Mouse (Mus musculus): Measurements from ENCODE around the gene Slc29a2. TPM values are rescaled to one million over a fixed set of nuclear protein-coding genes. Genes with fewer than 3 reads are reported as not detected.

Gene Slc29a2
- polyA plus RNA-seq (2015; fragmentation: Nextera tagmentation; extraction: Ambion mirVana), result 1.9 and 2.1 TPM in 2 replicates

GRCm38 (mm10) chr19:5023621-5024479 lies at the start of gene Slc29a2:
Slc29a2 (plus strand) TSS chr19:5023860.

GRCm38 (mm10) chr19:4990256-4990625 lies 33.4 kb upstream of the Slc29a2 start, which contains the start of gene Npas4:
Npas4 (minus strand) TSS chr19:4990316.

GRCm38 (mm10) chr19:5038709-5039156 lies 15.1 kb downstream of the Slc29a2 start, which contains the start of the genes B4gat1 and AC124502.3:
B4gat1 (plus strand) TSS chr19:5038826.
AC124502.3 (plus strand) TSS chr19:5038891.

DNA sequence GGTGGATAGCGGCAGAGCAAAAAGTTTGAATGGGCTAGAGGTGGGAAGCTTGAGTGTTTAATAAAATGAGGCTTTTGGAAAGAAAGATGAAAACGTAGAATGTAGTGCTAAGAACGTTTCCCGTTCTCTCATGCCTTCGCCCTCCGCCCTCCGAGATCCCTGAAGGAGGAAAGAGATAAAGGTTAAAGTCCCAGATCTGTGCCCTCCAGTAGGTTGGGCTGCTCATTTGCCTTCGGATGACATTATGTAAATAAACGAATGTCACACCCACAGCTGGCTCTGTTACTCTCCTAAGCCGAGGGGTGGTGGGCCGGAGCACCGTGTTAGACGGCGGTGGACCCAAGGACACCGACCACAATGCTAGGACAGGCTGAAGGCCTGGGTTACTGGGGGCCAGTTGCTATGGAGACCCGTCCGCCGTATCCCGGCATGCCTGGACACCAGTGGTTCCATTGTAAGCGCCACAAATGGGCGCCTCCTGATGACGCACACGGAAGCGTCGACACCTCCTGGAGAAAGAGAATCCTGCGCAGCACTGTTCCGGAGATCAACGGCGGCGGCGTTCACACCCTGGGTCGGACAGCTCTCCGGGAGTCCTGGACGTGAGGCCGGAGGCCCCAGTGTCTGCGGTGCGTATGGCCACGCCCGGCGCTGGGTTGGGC lies 17.3 kb downstream of the Slc29a2 start, which contains the start of gene Brms1:
Brms1 (plus strand) TSS at position 493 of the 662 bp plus-strand sequence.

DNA sequence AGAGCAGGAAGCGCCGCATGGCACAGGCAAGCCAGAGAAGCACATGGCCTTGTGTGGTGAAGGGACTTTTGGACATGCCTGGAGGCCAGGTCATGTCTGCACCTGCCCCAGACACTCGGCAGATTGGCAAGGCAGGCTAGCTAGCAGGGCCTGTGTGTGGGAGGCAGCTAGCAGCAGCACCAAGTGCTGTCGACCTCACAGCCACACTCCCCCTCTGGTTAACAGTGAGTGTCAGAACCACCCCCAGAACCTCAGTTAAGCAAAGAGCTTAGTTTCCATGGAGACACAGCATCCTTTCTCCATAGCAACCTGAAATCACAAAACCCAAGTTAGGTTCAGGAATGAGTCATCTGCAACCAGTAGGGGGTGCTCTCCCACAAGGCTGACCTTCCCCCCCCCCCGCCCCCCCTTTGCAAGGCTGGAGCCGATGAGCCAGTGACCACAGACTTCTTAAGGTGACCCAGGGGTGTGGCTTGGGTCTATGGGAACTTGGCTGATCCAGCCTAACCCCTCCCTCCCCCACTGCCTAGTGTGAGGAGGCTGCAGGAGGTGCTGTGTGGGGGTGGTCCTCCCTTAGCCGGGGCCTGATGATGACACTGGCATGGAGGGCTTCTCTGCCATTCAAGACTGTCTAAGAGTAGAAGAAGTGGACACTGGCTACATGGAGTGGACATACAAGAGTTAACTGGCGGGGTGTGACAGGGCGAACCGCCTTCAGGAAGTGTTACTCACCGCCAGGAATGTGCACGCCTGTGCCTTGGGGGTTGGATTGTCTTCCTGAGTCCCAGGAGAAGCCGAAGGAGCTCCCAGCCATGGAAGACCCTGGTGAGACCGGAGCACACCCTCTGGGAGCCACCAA lies 26.6 kb downstream of the Slc29a2 start, which contains the start of gene Rin1:
Rin1 (plus strand) TSS at position 435 of the 859 bp plus-strand sequence.

GRCm38 (mm10) chr19:5067867-5068569 lies 44.4 kb downstream of the Slc29a2 start, which contains the start of gene Cd248:
Cd248 (plus strand) TSS chr19:5068078.

Other genes with a start within 250 kb of the Slc29a2 start
- 17.1 and 20.8 TPM in 2 replicates for gene Rbm4, start 230.0 kb upstream of the Slc29a2 start, polyA plus RNA-seq (2015; fragmentation: Nextera tagmentation; extraction: Ambion mirVana)
- gene Gm21992, start 212.2 kb upstream of the Slc29a2 start, polyA plus RNA-seq (2015; fragmentation: Nextera tagmentation; extraction: Ambion mirVana), result 14.5 and 15.7 TPM in 2 replicates
- gene Rbm14, start 212.2 kb upstream of the Slc29a2 start, polyA plus RNA-seq (2015; fragmentation: Nextera tagmentation; extraction: Ambion mirVana), result 24.3 and 30.8 TPM in 2 replicates
- gene Ccs, start 184.5 kb upstream of the Slc29a2 start, polyA plus RNA-seq (2015; fragmentation: Nextera tagmentation; extraction: Ambion mirVana), result 45.7 and 45.9 TPM in 2 replicates
- 0.04 TPM in 1 of 2 replicates, not detected in the other for gene Ccdc87, start 184.5 kb upstream of the Slc29a2 start, polyA plus RNA-seq (2015; fragmentation: Nextera tagmentation; extraction: Ambion mirVana)
- 46.6 and 51.4 TPM in 2 replicates for gene Ctsf, start 168.7 kb upstream of the Slc29a2 start, polyA plus RNA-seq (2015; fragmentation: Nextera tagmentation; extraction: Ambion mirVana)
- 2.0 and 2.5 TPM in 2 replicates for gene Actn3, start 146.0 kb upstream of the Slc29a2 start, polyA plus RNA-seq (2015; fragmentation: Nextera tagmentation; extraction: Ambion mirVana)
- gene Zdhhc24, start 145.2 kb upstream of the Slc29a2 start, polyA plus RNA-seq (2015; fragmentation: Nextera tagmentation; extraction: Ambion mirVana), result 7.5 and 8.5 TPM in 2 replicates
- 1.3 TPM in 2 replicates for gene Bbs1, start 117.2 kb upstream of the Slc29a2 start, polyA plus RNA-seq (2015; fragmentation: Nextera tagmentation; extraction: Ambion mirVana)
- 59.2 and 62.6 TPM in 2 replicates for gene Dpp3, start 95.6 kb upstream of the Slc29a2 start, polyA plus RNA-seq (2015; fragmentation: Nextera tagmentation; extraction: Ambion mirVana)
- gene Peli3, start 80.7 kb upstream of the Slc29a2 start, polyA plus RNA-seq (2015; fragmentation: Nextera tagmentation; extraction: Ambion mirVana), result 0.85 and 1.1 TPM in 2 replicates
- 70.0 and 78.0 TPM in 2 replicates for gene Mrpl11, start 61.7 kb upstream of the Slc29a2 start, polyA plus RNA-seq (2015; fragmentation: Nextera tagmentation; extraction: Ambion mirVana)
- gene Npas4, start 33.5 kb upstream of the Slc29a2 start, polyA plus RNA-seq (2015; fragmentation: Nextera tagmentation; extraction: Ambion mirVana), result 0.47 and 0.60 TPM in 2 replicates
- 26.6 and 28.5 TPM in 2 replicates for gene B4gat1, start 15.0 kb downstream of the Slc29a2 start, polyA plus RNA-seq (2015; fragmentation: Nextera tagmentation; extraction: Ambion mirVana)
- 0.24 and 0.34 TPM in 2 replicates for gene AC124502.3, start 15.0 kb downstream of the Slc29a2 start, polyA plus RNA-seq (2015; fragmentation: Nextera tagmentation; extraction: Ambion mirVana)
- 26.0 and 29.3 TPM in 2 replicates for gene Brms1, start 17.5 kb downstream of the Slc29a2 start, polyA plus RNA-seq (2015; fragmentation: Nextera tagmentation; extraction: Ambion mirVana)
- 6.4 and 7.8 TPM in 2 replicates for gene Rin1, start 26.6 kb downstream of the Slc29a2 start, polyA plus RNA-seq (2015; fragmentation: Nextera tagmentation; extraction: Ambion mirVana)
- gene Cd248, start 44.2 kb downstream of the Slc29a2 start, polyA plus RNA-seq (2015; fragmentation: Nextera tagmentation; extraction: Ambion mirVana), result 89.9 and 99.5 TPM in 2 replicates
- gene Tmem151a, start 61.7 kb downstream of the Slc29a2 start, polyA plus RNA-seq (2015; fragmentation: Nextera tagmentation; extraction: Ambion mirVana), result 6.8 and 7.9 TPM in 2 replicates
- 161 and 162 TPM in 2 replicates for gene Yif1a, start 64.7 kb downstream of the Slc29a2 start, polyA plus RNA-seq (2015; fragmentation: Nextera tagmentation; extraction: Ambion mirVana)
- 1.2 and 2.0 TPM in 2 replicates for gene Cnih2, start 74.7 kb downstream of the Slc29a2 start, polyA plus RNA-seq (2015; fragmentation: Nextera tagmentation; extraction: Ambion mirVana)
- 201 TPM in 2 replicates for gene Rab1b, start 83.2 kb downstream of the Slc29a2 start, polyA plus RNA-seq (2015; fragmentation: Nextera tagmentation; extraction: Ambion mirVana)
- 23.4 and 23.5 TPM in 2 replicates for gene Klc2, start 94.7 kb downstream of the Slc29a2 start, polyA plus RNA-seq (2015; fragmentation: Nextera tagmentation; extraction: Ambion mirVana)
- gene Pacs1, start 249.3 kb downstream of the Slc29a2 start, polyA plus RNA-seq (2015; fragmentation: Nextera tagmentation; extraction: Ambion mirVana), result 8.8 and 10.0 TPM in 2 replicates

All from urinary bladder, postnatal 0 days (tissue).